Mouse (Mus musculus) left cerebral cortex, adult 2 months (tissue): ENCODE data around the gene Satb2. TPM values are rescaled to one million over a fixed set of nuclear protein-coding genes. Genes with fewer than 3 reads are reported as not detected.

Source experiments
- DNase-seq, 2 experiments: peaks; one replicate each; pipeline ENCODE4 v3.0.0; 2021 to 2022; ENCODE audit warnings: low spot score in 2 of 2, mixed read lengths in 1 of 2; ENCODE audit errors: extremely low spot score in 1 of 2
- H3K27ac ChIP-seq: fragments of 200-600 bp; 2 replicates; pipeline ENCODE4 v1.8.1; 2022
- H3K4me3 ChIP-seq: fragments of 200-600 bp; 2 replicates; pipeline ENCODE4 v1.8.1; 2022
- CTCF ChIP-seq: fragments of 200-600 bp; IDR thresholded peaks from 2 replicates; pipeline ENCODE4 v1.8.1; 2022; ENCODE audit warnings: antibody characterized with exemption, mild to moderate bottlenecking, moderate library complexity
- intact Hi-C: fragments of 180-260 bp; cut with DNase I; formaldehyde crosslinking; loops from one replicate; pipeline ENCODE4 v1.15.1; 2025
- total RNA-seq, 2 experiments: library from RNA; stranded (reverse); gene quantifications; 2 replicates each; pipeline ENCODE4 v1.2.3; 2021

Satb2 gene
- total RNA-seq, 2 experiments from 2014 or later: 80.2 to 91.0 TPM

DNA sequence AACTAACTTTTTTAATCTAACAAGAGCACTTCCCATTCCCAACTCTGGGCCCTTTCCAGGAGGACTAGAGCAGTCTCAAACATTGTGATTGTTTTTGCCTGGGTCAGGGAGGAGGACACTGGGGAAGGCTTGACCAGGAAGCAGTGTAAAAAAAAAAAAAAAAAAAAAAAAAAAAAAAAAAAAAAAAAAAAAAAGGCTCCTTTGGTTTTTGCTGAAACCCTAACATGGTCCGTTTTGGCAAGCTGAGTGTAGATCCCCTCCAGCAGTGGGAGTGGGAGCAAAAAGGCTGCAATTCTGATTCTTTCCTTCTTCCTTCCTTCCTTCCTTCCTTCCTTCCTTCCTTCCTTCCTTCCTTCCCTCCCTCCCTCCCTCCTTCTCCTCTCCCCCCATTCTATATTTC, 3.1 kb upstream of the Satb2 start:
- DNase-seq: no peak
- TF ChIP-seq CTCF: no peak
- no peak overlapping the region for H3K27ac ChIP-seq
- intact Hi-C loops: loop anchor here (2.0 to 5.0 kb wide), 2 partner anchors 223 to 356 kb away; no protein-coding TSS in a partner anchor
- no peak overlapping the region for H3K4me3 ChIP-seq

GRCm38 (mm10) chr1:56980631-56981275, 2.3 kb upstream of the Satb2 start:
- DNase-seq: no peak
- no peak for TF ChIP-seq CTCF
- peak overlapping the region; percentile 43 for H3K4me3 ChIP-seq
- intact Hi-C loops: loop anchor here (2.0 to 5.0 kb wide), 2 partner anchors 224 to 357 kb away; no protein-coding TSS in a partner anchor
- H3K27ac ChIP-seq: peak overlapping the region; percentile 99

DNA sequence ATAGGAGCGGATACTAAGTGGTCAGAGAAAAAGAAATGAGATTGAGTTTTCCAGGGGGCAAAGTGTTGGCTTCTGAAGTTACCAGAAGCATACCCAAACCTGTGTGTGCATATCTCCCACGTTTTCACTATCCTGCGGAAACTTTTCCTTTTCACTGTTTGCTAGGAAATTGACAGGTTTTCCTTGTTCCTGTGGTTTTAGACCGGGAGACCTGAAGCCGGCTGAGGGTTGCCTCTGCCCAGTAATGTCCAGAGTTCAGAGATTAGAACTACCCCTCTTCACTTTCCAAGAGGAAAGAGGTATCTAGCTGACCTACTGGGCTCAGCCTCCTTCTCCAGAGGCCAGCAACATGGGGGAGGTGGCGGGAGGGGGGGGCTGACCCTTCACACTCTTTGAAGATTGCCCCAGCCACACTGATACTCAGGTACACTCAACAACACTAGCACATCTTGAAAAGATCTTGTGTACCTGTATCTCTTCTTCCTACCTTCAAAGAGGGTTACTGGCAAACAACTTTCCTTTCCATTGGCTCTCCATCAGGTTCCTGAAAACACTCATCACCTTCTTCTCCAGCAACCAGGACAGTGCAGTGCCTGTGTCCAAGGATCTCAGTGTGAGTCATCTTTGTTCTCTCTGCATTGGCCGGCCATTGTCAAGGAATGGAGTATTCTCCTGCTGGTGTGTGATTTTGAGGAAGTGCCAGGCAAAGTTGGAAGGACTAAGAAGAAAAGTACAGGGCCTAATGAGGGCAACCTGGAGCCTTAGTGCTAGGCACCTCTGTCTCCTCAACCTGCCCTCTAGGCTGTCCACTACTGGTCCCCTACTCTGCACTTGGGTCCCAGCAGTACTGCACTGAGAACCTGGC, 1.3 kb upstream of the Satb2 start:
- intact Hi-C loops: loop anchor here (2.0 to 10.0 kb wide), 3 partner anchors 225 to 855 kb away; no protein-coding TSS in a partner anchor
- H3K4me3 ChIP-seq: peak overlapping the region; percentile 43
- no peak for TF ChIP-seq CTCF
- no peak for DNase-seq
- peak overlapping the region; percentile 99 for H3K27ac ChIP-seq

- peak; percentile 58 to 79 for DNase-seq
- peak overlapping the region; percentile 94 for H3K4me3 ChIP-seq
- intact Hi-C loops: loop anchor here (2.0 to 10.0 kb wide), 5 partner anchors 291 to 1087 kb away; no protein-coding TSS in a partner anchor
- H3K27ac ChIP-seq: peak overlapping the region; percentile 99
- TF ChIP-seq CTCF: peak; percentile 82
Measured at GRCm38 (mm10) chr1:56977201-56978100, 999 bp downstream of the Satb2 start.

GRCm38 (mm10) chr1:56976825-56977104, 1.7 kb downstream of the Satb2 start:
- no peak for DNase-seq
- intact Hi-C loops: loop anchor here (2.0 to 10.0 kb wide), 5 partner anchors 292 to 1086 kb away; no protein-coding TSS in a partner anchor
- peak overlapping the region; percentile 99 for H3K27ac ChIP-seq

GRCm38 (mm10) chr1:56976044-56976824, 2.2 kb downstream of the Satb2 start:
- H3K27ac ChIP-seq: peak overlapping the region; percentile 99
- peak overlapping the region; percentile 94 for H3K4me3 ChIP-seq
- TF ChIP-seq CTCF: no peak
- peak in 1 of 2 experiments; percentile 23 for DNase-seq
- intact Hi-C loops: loop anchor here (2.0 to 10.0 kb wide), 5 partner anchors 293 to 1085 kb away; no protein-coding TSS in a partner anchor

More at GRCm38 (mm10) chr1:56976825-56977104, 1.7 kb downstream of the Satb2 start:
- TF ChIP-seq CTCF: no peak
- peak overlapping the region; percentile 94 for H3K4me3 ChIP-seq

DNA sequence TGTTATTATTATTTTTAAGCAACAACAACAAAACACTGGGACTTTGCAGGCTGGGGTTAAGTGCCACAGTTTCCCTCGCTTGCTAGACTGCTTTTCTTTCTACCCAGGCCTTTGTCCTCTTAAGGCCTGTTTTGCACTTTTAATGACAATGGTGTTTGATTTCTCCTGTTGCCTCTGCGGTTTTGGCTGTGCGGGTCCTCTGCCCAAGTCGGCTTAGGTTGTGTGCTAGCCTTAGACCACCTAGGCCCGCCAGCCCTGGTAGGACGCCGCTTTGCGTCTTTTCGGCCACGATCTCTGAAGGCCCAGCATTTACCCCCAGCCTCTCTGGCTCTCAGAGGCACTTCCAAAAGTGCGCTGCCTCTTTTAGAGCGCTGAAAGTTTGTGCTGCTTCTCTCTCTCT, 2.9 kb downstream of the Satb2 start:
- peak in 1 of 2 experiments; percentile 16 for DNase-seq
- TF ChIP-seq CTCF: no peak
- Histone ChIP-seq H3K4me3 (peak overlapping the region; percentile 94), H3K27ac (peak overlapping the region; percentile 99)
- intact Hi-C loops: loop anchor here (1.0 to 10.0 kb wide), 2 partner anchors 851 to 1079 kb away; no protein-coding TSS in a partner anchor

DNA sequence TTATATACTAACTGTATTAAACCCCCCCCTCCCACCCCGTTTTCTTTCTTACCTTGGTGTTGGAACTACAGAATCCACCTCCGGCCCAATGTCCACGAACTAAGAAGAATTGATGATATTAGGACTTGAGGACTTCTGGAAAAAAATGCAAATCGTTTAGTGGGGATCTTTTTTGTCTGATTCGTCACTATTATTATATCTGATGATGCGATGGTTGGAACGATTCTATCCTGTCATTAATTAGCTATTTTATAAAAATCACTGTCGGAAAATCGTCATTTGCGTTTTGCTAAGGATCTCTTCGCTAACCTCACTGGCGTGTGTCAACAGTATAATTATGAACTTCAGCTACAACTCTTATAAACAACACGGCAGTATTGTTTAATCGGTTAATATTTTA, 4.3 kb downstream of the Satb2 start:
- TF ChIP-seq CTCF: no peak
- Histone ChIP-seq H3K27ac (peak overlapping the region; percentile 99), H3K4me3 (peak overlapping the region; percentile 94)
- DNase-seq: no peak
- intact Hi-C loops: loop anchor here (10.0 kb wide), 1 partner anchor 849 kb away; no protein-coding TSS in a partner anchor

GRCm38 (mm10) chr1:56973593-56973950, 4.9 kb downstream of the Satb2 start:
- no peak for DNase-seq
- peak overlapping the region; percentile 99 for H3K27ac ChIP-seq
- no peak for TF ChIP-seq CTCF
- intact Hi-C loops: loop anchor here (10.0 kb wide), 1 partner anchor 849 kb away; no protein-coding TSS in a partner anchor
- H3K4me3 ChIP-seq: peak overlapping the region; percentile 94

- Histone ChIP-seq H3K4me3 (peak overlapping the region; percentile 94), H3K27ac (peak overlapping the region; percentile 99)
- DNase-seq: peak; percentile 91 to 92
- TF ChIP-seq CTCF: no peak
- intact Hi-C loops: loop anchor here (10.0 kb wide), 1 partner anchor 848 kb away; no protein-coding TSS in a partner anchor
Measured at GRCm38 (mm10) chr1:56972950-56973592, 5.4 kb downstream of the Satb2 start.
